Mouse (Mus musculus): ENCODE data around the gene Npepl1. TPM values are rescaled to one million over a fixed set of nuclear protein-coding genes. Genes with fewer than 3 reads are reported as not detected.

Npepl1 gene
- polyA plus RNA-seq, 1 experiment: 146 TPM

DNA sequence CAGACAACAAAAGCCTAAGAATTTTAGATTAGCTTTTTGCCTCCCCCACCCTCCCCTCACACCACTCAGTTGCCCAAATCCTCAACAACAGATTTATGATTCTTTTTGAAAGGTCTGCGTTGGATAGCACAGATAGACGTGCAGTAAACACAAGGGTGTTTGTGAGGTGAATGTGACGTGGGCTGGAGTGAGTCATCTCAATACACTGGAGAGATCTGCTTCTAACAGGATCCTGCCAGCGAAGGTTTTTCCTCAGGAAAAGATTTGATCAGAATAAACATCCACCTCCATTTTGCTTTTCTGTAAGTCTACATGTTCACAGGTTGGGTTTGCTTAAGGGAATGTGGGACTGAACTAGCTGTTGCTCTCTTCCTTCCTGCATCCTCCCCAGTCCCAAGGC is 6.6 kb upstream of the Npepl1 start:
- H3K27ac ChIP-seq (ENCODE audit: control insufficient read depth, insufficient read depth, low read length): no peak overlapping the region
- 97% methylated on average over 4 of the region's 4 CpGs for WGBS

DNA sequence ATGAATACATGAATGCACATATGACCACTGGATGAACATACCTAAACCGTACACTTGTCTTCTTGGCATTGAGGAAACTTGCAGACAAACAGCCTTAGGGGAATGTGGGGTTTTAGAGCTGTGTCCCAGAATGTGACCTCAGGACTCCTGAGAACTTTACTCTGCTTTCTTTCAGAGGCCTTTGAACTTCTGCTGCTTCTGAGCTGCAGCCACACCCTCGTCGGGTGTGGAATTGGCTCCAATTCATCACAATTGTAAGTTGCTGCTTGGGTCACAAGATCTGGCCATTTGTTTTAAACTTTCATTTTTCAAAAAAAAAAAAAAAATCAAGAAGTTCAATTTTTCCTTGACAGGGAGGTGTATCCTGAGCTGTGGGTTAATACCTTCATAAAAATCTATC is 2.8 kb upstream of the Npepl1 start:
- TF ChIP-seq CTCF (IDR thresholded peaks at IDR 0.05; ENCODE audit: borderline replicate concordance, control insufficient read depth, extremely low read depth, insufficient read depth, low read length, poor library complexity) (no peak), POLR2A (IDR thresholded peaks at IDR 0.05; ENCODE audit: control insufficient read depth, extremely low read depth, insufficient read depth, low read length, poor library complexity) (no peak)
- Histone ChIP-seq H3K4me1 (replicated peaks; ENCODE audit: control insufficient read depth, insufficient read depth, low read length) (peaks cover 16% of the 10 kb centered on the region), H3K36me3 (ENCODE audit: control insufficient read depth, insufficient read depth, low read length) (no peaks in the 10 kb centered on the region), H3K27me3 (ENCODE audit: control insufficient read depth, insufficient read depth, low read length) (no peaks in the 10 kb centered on the region), H3K4me3 (ENCODE audit: control insufficient read depth, insufficient read depth, low read length) (no peak overlapping the region), H3K27ac (ENCODE audit: control insufficient read depth, insufficient read depth, low read length) (no peak overlapping the region)
- 86% methylated on average over 3 of the region's 3 CpGs for WGBS
- DNase-seq: no peak

More for the DNA sequence above, 6.6 kb upstream of the Npepl1 start:
- no peak for DNase-seq
- Histone ChIP-seq H3K4me3 (ENCODE audit: control insufficient read depth, insufficient read depth, low read length) (no peak overlapping the region), H3K27me3 (ENCODE audit: control insufficient read depth, insufficient read depth, low read length) (no peaks in the 10 kb centered on the region), H3K36me3 (ENCODE audit: control insufficient read depth, insufficient read depth, low read length) (no peaks in the 10 kb centered on the region), H3K4me1 (replicated peaks; ENCODE audit: control insufficient read depth, insufficient read depth, low read length) (no peaks in the 10 kb centered on the region)
- TF ChIP-seq POLR2A (IDR thresholded peaks at IDR 0.05; ENCODE audit: control insufficient read depth, extremely low read depth, insufficient read depth, low read length, poor library complexity) (no peak), CTCF (IDR thresholded peaks at IDR 0.05; ENCODE audit: borderline replicate concordance, control insufficient read depth, extremely low read depth, insufficient read depth, low read length, poor library complexity) (no peak)

DNA sequence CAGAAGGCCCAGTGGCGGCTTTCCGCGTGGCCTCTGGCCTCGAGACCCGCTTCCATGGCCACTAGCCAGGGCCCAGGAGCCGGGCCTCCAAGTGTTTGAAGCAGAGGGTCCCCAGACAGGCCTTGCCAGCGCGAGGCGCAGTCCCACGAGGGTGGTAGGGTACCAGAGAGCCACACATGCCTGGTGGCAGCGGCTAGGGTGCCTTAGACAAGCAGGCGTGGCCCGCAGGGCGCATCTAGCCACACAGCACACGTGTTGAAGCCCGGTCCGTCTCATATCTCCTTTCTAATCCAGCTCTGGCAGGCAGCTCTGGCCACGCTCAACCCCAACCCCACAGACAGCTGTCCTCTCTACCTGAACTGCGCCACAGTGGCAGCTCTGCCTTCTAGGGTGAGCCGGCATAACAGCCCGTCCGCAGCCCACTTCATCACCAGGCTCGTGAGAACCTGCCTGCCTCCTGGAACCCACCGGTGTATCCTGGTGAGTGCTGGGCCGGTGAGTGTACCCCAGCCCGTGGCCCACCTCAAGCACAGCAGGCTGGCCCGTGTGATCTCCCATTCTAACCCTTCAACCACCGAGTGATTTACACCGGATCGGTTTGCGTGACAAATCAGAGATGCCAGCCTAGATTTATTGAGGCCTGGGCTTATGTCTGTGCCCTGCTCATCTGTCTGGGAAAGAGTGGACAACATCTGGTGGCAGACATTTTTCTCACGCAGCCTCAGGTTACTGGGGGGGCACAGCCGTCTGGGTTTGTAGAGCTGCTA is 817 bp downstream of the Npepl1 start:
- 25% methylated on average over 33 of the region's 33 CpGs for WGBS
- Histone ChIP-seq H3K4me3 (ENCODE audit: control insufficient read depth, insufficient read depth, low read length) (peak overlapping the region; percentile 76), H3K27me3 (ENCODE audit: control insufficient read depth, insufficient read depth, low read length) (no peaks in the 10 kb centered on the region), H3K4me1 (replicated peaks; ENCODE audit: control insufficient read depth, insufficient read depth, low read length) (peaks cover 16% of the 10 kb centered on the region), H3K36me3 (ENCODE audit: control insufficient read depth, insufficient read depth, low read length) (no peaks in the 10 kb centered on the region), H3K27ac (ENCODE audit: control insufficient read depth, insufficient read depth, low read length) (no peak overlapping the region)
- DNase-seq: peak; percentile 50
- TF ChIP-seq CTCF (IDR thresholded peaks at IDR 0.05; ENCODE audit: borderline replicate concordance, control insufficient read depth, extremely low read depth, insufficient read depth, low read length, poor library complexity) (0 out of 2 replicates have a peak, but pooled peaks have one; percentile 22), POLR2A (IDR thresholded peaks at IDR 0.05; ENCODE audit: control insufficient read depth, extremely low read depth, insufficient read depth, low read length, poor library complexity) (no peak)

DNA sequence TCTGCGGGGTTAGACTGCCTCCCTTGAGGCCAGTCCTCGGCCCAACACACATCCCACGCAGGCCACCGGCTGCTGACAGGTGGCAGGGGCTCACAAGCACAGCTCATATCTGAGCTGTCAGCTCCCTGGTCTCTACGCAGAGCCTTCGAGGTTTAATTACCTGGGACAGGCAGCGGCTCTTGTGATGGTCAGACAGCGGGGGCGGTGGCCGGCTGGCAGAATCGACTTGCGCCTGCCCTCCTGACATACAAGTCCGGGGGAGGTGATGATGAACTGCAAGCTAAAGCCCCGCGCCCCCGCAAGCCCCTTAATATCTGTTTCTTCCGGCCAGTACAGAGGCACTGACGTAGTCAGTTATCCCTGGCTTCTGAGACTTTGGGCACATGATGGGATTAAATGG is 2.8 kb downstream of the Npepl1 start:
- no peak overlapping the region for H3K27ac ChIP-seq (ENCODE audit: control insufficient read depth, insufficient read depth, low read length)
- no peak overlapping the region for H3K4me3 ChIP-seq (ENCODE audit: control insufficient read depth, insufficient read depth, low read length)
- TF ChIP-seq POLR2A (IDR thresholded peaks at IDR 0.05; ENCODE audit: control insufficient read depth, extremely low read depth, insufficient read depth, low read length, poor library complexity) (no peak), CTCF (IDR thresholded peaks at IDR 0.05; ENCODE audit: borderline replicate concordance, control insufficient read depth, extremely low read depth, insufficient read depth, low read length, poor library complexity) (no peak)
- H3K4me1 ChIP-seq (replicated peaks; ENCODE audit: control insufficient read depth, insufficient read depth, low read length): peaks cover 16% of the 10 kb centered on the region
- 98% methylated on average over 18 of the region's 18 CpGs for whole genome bisulfite sequencing
- peaks cover 4% of the 10 kb centered on the region for H3K36me3 ChIP-seq (ENCODE audit: control insufficient read depth, insufficient read depth, low read length)
- no peaks in the 10 kb centered on the region for H3K27me3 ChIP-seq (ENCODE audit: control insufficient read depth, insufficient read depth, low read length)
- DNase-seq: no peak

DNA sequence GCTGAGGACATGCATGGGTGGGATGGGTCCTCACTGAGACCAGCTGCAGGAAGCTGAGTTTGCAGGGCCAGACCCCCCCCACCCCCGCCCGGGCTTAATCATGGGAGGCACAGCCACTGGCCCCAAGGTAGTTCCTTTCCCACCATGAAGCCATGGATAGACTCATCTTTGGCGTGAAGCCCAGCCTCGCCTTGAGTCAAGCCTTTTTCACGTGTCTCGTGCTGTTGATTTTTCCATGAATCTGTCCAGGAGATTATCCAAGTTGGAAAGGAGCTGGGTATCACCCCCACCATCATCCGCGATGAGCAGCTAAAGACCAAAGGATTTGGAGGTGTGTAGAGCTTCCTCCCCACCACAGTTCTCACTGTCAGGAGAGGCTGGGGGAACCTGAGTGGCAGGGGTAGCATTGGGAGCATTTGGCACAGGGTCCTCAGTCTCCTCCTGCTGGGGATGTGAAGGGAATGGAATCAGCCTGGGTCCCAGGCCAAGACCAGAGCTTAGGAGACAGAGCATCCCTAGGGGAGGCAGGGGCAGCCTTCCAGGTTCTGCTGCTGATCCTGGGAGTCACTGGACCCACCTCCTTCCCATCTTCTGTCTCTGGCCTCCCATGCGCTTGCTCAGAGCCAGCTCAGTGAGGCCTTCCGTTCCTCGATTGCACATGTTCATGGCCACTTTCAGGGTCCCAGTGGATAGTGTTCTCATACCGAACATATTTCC is 4.2 kb downstream of the Npepl1 start:
- no peak overlapping the region for H3K4me3 ChIP-seq (ENCODE audit: control insufficient read depth, insufficient read depth, low read length)
- no peak for TF ChIP-seq CTCF (IDR thresholded peaks at IDR 0.05; ENCODE audit: borderline replicate concordance, control insufficient read depth, extremely low read depth, insufficient read depth, low read length, poor library complexity)
- TF ChIP-seq POLR2A (IDR thresholded peaks at IDR 0.05; ENCODE audit: control insufficient read depth, extremely low read depth, insufficient read depth, low read length, poor library complexity): no peak
- peaks cover 4% of the 10 kb centered on the region for H3K36me3 ChIP-seq (ENCODE audit: control insufficient read depth, insufficient read depth, low read length)
- WGBS: 97% methylated on average over 12 of the region's 12 CpGs
- no peak for DNase-seq
- peaks cover 16% of the 10 kb centered on the region for H3K4me1 ChIP-seq (replicated peaks; ENCODE audit: control insufficient read depth, insufficient read depth, low read length)
- H3K27ac ChIP-seq (ENCODE audit: control insufficient read depth, insufficient read depth, low read length): no peak overlapping the region
- no peaks in the 10 kb centered on the region for H3K27me3 ChIP-seq (ENCODE audit: control insufficient read depth, insufficient read depth, low read length)

DNA sequence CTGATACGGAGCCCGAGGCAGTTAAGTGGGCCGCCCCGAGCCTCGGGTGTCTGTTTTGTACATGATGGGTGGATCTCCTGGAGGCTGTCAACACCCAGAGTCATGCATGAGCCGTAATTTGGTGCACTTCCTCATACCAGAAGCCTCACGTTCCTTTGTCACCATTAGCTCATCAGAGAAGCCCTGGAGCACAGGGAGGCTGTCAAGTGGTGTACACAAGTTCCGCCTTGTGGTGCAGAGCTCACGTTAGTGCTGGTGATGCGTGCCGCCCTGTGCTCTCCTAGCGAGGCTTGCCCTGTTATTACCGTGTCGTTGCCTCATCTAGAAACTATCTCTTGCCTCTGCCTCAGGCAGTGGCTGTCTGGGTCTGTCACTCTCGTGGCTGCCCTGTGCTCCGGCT is 6.8 kb downstream of the Npepl1 start:
- Histone ChIP-seq H3K4me1 (replicated peaks; ENCODE audit: control insufficient read depth, insufficient read depth, low read length) (no peaks in the 10 kb centered on the region), H3K36me3 (ENCODE audit: control insufficient read depth, insufficient read depth, low read length) (peaks cover 4% of the 10 kb centered on the region), H3K27me3 (ENCODE audit: control insufficient read depth, insufficient read depth, low read length) (no peaks in the 10 kb centered on the region), H3K27ac (ENCODE audit: control insufficient read depth, insufficient read depth, low read length) (no peak overlapping the region), H3K4me3 (ENCODE audit: control insufficient read depth, insufficient read depth, low read length) (no peak overlapping the region)
- 90% methylated on average over 16 of the region's 16 CpGs for WGBS
- DNase-seq: no peak
- TF ChIP-seq POLR2A (IDR thresholded peaks at IDR 0.05; ENCODE audit: control insufficient read depth, extremely low read depth, insufficient read depth, low read length, poor library complexity) (no peak), CTCF (IDR thresholded peaks at IDR 0.05; ENCODE audit: borderline replicate concordance, control insufficient read depth, extremely low read depth, insufficient read depth, low read length, poor library complexity) (no peak)
